Mouse (Mus musculus) G1E-ER4 (cell line): ENCODE results near the gene Epn2. TPM values are rescaled to one million over a fixed set of nuclear protein-coding genes. Genes with fewer than 3 reads are reported as not detected.

Source experiments
- GATA1 ChIP-seq: IDR thresholded peaks from one replicate; pipeline ENCODE4 v1.8.0; 2012; ENCODE audit warnings: low read length, inconsistent platforms
- polyA plus RNA-seq: library from polyadenylated mRNA; stranded (reverse); fragments of >175 nt; gene quantifications from 2 replicates; pipeline ENCODE4 v1.2.3, GENCODE M21; 2012

Epn2 gene
- polyA plus RNA-seq, 1 experiment, result 1.2 TPM

GRCm38 (mm10) chr11:61569671-61570070, 9.8 kb downstream of the Epn2 start:
- no peak for TF ChIP-seq GATA1

GRCm38 (mm10) chr11:61564566-61564965, 14.9 kb downstream of the Epn2 start:
- no peak for TF ChIP-seq GATA1

- TF ChIP-seq GATA1, result no peak
Measured at GRCm38 (mm10) chr11:61563939-61564338, 15.5 kb downstream of the Epn2 start.

DNA sequence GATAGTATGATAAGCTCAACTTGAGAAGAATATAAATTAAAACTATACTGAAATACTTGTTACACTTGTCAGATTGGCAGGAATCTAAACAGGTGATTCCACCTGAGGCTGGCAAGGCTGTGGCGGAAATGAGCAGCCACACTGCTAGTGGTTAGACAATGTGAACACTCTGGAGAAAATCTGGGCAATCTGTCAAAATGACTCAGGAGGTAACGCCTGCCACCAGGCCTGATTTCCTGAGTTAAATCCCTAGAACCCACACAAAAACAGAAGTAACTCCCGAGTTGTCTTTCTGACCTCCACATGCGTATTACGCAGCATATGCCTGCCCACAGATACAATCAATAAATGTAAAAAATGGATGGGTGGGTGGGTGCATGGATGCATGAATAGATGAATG, 17.1 kb downstream of the Epn2 start:
- TF ChIP-seq GATA1, result no peak

- no peak for TF ChIP-seq GATA1
Measured at GRCm38 (mm10) chr11:61559572-61559971, 19.9 kb downstream of the Epn2 start.

DNA sequence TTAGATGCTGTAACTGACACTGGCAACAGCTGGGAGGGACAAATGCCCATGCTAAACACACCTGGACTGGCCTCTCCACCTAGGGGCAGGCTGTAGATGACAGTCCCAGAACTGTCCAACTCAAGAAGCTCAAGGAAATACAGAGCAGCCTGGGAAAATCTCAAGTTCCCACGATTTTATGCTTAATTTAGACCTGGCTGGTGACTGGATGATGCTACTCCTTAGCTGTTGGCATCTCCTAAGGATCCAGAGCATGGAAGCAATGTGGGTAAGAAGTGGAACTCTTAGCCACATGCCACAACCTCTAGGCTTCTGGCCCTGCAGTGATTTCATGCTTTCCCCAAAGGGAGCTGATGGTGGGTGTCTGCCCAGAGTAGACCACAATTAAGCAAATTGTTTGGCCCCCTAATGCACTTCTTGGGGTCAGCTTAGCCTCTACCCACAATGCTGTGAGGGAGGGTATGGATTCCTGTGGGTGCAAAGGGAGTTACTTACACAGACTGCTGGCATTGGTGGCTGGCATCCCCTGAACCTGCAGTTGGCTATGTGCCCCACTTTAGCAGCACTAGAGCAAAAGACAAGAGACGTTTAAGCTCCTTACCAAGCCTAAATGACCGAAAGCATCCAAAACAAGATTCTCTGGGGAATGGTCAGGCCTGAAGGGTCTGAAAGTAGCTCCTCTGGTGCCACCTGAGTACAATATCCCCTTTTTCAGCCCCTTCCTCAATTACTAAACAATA, 26.3 kb downstream of the Epn2 start:
- no peak for TF ChIP-seq GATA1

DNA sequence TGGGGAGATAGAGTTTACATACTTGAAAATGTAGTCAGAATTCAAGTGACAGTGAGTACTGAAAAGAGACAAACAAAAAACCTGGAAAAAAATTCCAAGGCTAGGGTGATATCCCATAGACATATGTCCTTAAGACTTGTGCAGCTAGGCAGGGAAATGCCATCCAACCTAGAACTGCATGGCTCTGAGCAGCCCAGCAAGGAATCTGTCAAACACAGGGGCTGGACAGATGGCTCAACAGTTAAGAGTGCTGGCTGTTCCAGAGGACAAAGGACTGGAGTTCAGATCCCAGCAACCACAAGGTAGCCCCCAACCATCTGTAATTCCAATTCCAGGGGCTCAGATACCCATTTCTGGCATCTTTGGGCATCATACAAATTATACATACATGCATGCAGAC, 28.9 kb downstream of the Epn2 start:
- TF ChIP-seq GATA1, result no peak

- no peak for TF ChIP-seq GATA1
Measured at GRCm38 (mm10) chr11:61547710-61548109, 31.8 kb downstream of the Epn2 start.

DNA sequence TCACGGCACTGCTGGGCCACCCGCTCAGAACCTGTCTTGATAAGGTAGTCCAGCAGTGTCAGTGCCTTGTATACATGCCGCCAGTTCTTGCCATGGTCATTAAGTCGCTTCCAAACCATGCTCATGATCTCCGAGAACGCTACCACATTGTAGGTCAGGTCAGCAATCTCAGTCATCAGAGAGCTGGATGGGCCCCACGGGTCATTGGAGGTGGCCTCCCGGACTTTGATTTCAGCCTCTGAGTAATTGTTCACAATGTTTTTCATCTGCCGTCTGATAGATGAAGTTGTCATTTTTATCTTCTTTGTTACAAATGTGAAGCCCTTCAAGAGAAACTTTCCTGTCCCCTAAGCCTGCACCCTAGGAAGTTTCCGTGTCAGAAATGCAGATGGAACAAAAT, 33.0 kb downstream of the Epn2 start:
- TF ChIP-seq GATA1, result no peak

DNA sequence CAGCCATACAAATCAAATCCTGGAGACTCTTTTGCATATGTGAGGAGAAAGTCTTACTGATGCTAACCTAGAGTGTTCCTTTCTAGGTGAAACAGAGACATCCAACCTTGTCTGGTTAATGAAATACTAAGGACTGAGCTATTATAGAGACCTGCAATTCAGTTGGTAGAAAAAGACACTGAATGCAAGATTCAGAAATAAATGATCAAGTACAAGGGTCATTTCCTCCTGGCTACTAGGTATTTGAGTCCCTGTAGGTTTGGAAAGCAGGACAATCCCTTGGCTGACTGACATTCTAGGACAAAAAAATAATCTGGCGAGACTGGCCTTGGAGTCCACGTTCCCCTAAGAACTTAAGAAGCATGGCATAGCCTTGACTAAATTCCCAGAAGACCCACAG, 33.9 kb downstream of the Epn2 start:
- no peak for TF ChIP-seq GATA1

DNA sequence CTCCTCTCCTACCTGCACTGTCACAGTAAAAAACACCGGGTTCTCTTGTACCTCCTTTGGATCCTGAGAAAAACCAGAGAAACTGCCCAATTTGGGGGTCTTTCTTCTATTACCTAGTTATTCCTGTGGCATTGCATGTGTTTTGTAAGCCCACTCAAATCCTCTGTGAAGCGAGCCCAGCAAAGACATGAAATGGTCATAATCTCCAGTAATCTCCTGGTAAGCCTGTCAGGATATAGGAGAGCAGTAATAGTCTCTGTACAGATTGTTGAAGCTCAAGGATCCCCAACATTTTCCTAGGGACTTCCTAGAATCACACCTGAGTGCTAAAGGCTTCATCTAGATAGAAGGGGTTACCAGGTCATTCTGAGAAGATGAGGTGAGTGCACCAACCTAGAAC, 38.4 kb downstream of the Epn2 start:
- no peak for TF ChIP-seq GATA1

DNA sequence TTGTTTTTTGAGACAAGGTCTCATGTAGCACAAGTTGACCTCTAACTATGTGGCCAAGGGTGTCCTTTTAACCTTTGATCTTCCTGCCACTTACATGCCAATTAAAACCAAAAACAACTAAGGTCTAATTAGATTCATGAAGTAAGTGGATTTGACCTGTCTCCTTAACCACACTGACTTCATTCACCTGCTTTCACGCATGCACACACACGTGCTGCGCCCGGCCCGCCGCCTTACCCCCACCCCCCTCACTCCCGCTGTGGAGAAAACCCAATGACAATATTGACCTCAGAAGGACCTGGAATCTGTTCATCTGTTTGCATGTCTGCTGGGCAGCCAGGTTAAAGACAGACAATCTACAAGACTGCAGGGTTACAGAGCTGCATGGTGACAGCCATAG, 38.8 kb downstream of the Epn2 start:
- TF ChIP-seq GATA1, result no peak

DNA sequence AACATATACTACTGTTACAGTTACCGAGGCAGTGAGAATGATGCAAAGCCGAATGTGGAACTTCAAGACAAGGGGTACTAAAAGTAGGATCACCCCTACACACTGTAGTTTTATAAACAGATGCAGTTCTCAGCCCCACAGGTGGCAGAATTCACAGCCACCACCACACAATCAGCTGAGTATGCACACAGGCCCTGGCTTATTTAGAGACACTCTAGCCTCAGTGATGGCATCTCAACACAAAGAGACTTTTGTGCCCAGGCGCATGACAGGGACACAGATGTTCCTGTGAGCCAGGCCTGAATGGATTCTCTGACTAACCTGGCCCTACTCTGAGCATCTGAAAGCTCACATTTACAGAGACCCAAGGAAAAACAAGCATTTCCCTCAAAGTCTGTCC, 42.1 kb downstream of the Epn2 start:
- TF ChIP-seq GATA1, result no peak

- no peak for TF ChIP-seq GATA1
Measured at GRCm38 (mm10) chr11:61536952-61537351, 42.5 kb downstream of the Epn2 start.

DNA sequence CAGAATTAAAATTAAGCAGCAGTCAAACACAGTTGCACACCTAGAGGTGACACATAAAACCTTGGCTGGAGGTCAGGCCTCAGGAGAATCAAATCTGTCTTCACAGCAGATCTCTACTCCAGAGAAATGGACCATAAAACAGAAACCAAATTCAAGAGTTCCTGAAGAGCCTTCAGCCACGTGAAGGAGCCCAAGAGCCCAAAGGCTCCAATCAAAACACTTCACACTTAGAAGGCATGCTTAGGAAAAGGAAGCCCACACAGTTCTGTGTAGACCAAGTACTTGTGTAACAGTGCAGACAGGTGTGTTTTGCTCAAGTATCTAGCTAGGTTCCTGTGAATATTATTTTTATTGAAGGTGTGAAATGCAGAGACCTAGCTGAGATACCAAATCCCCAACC, 44.0 kb downstream of the Epn2 start:
- no peak for TF ChIP-seq GATA1

GRCm38 (mm10) chr11:61533571-61533970, 45.9 kb downstream of the Epn2 start:
- no peak for TF ChIP-seq GATA1

GRCm38 (mm10) chr11:61532820-61533219, 46.7 kb downstream of the Epn2 start:
- no peak for TF ChIP-seq GATA1

DNA sequence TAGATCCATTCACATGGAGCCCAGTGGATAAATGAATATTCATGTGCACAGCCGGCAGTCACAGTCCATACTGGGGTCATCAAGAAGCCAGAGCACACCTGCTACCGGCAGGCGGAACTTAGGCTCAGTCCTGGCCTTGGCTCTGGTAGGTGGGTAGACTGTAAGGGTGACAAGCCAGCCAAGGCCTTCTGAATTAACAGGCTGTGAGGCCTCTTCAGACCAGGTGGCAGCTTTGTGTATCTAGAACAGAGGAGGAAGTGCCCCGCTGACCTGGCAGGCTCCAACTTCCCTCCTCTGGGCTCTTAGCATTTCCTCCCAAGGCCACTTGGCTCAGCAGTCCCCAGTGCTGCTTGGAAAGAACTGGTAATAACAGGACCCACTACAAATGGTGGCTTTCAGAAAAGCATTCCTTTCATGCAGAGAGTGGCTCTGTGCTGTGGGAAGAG, 50.2 kb downstream of the Epn2 start:
- no peak for TF ChIP-seq GATA1
